Comparison of ENCODE assay signal across 9 mouse cellular contexts in the genomic region with DNA sequence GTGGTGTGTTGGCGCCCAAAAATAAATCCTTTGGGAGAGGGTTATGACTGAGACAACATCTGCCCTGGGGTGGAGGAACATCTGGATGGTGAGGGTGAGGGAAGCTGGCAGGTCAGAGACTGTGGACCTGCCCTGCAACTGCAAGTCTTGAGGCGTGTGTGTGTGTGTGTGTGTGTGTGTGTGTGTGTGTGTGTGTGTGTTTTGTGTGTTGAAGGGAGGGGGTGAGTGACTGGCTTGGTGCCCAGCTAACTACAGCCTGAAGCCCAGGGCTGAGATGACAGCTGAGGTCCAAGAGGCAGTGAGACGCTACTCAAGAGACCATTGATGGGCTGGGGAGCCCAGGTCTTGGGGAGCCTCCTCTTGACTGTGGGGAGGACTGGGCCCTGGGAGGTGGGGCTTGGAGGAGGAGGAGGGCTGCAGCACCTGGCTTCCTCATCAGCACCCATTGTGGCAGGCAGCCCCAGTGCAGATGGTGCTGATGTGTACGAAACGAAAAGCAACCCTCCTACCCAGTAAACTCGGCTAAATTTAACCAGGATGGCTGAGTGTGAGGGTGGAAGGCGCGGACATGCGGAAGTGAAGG.
DNase-seq lines count a peak whose midpoint lies in the region; ATAC-seq and TF ChIP-seq lines count a peak whose summit lies in the region.
"Had no signal": no experiment of that assay in that cellular context is flagged by ENCODE, and none has a peak within 500 bp of the region (broad histone marks: within the 10 kb centered on the region; RNA-seq: fewer than 3 reads in every experiment).

No protein-coding gene starts in this region.

- peaks cover 32% of the 10 kb centered on the region for H3K4me1 ChIP-seq in hindbrain, embryonic 13.5 days (replicated peaks)
- no peaks in the 10 kb centered on the region for H3K4me1 ChIP-seq in hindbrain, embryonic 11.5 days (replicated peaks; ENCODE audit: control insufficient read depth, insufficient read depth, low read length)
- H3K4me1 ChIP-seq in hindbrain, postnatal 0 days (ENCODE audit: insufficient read depth, low read length) = no peaks in the 10 kb centered on the region
- no peaks in the 10 kb centered on the region for H3K4me1 ChIP-seq in lung, adult 2 months (ENCODE audit: control insufficient read depth, insufficient read depth, low read length)

- no peaks in the 10 kb centered on the region for H3K9me3 ChIP-seq in hindbrain, embryonic 13.5 days
- H3K9me3 ChIP-seq in hindbrain, embryonic 11.5 days (ENCODE audit: control insufficient read depth, low read length) = no peaks in the 10 kb centered on the region
- no peaks in the 10 kb centered on the region for H3K9me3 ChIP-seq in hindbrain, postnatal 0 days (ENCODE audit: low read length)
- H3K9me3 ChIP-seq: heart, embryonic 15.5 days had no signal

- no peak for DNase-seq in hindbrain, embryonic 11.5 days (ENCODE audit: low spot score)
- peak; percentile 78 for DNase-seq in right cerebral cortex, adult 18-20 months
- no peak for DNase-seq in right cerebral cortex, postnatal 14 days
- DNase-seq in hindbrain, postnatal 0 days (ENCODE audit: low spot score) = peak; percentile 57
- peak; percentile 45 to 46 for DNase-seq in thymus, postnatal 10 days (ENCODE audit: low spot score in 2 of 2)
- DNase-seq in yolk sac, embryonic 10.5 days (ENCODE audit: low spot score) = no peak
- DNase-seq in lung, adult 2 months = no peak

- H3K27ac ChIP-seq in hindbrain, embryonic 13.5 days = peak overlapping the region; percentile 19; the same call in 1 of the 2 replicates
- no peak overlapping the region for H3K27ac ChIP-seq in hindbrain, embryonic 11.5 days (ENCODE audit: low read depth, low read length)
- no peak overlapping the region for H3K27ac ChIP-seq in hindbrain, postnatal 0 days
- H3K27ac ChIP-seq: heart, embryonic 15.5 days had no signal

- no peak overlapping the region for H3K4me3 ChIP-seq in hindbrain, embryonic 13.5 days
- H3K4me3 ChIP-seq in hindbrain, embryonic 11.5 days (ENCODE audit: low read depth, low read length) = no peak overlapping the region
- H3K4me3 ChIP-seq in hindbrain, postnatal 0 days (ENCODE audit: low read length) = no peak overlapping the region
- H3K4me3 ChIP-seq in lung, adult 2 months (replicated peaks; ENCODE audit: extremely low read depth, low read depth, low read length) = no peak overlapping the region
- H3K4me3 ChIP-seq: heart, embryonic 15.5 days had no signal

- H3K36me3 ChIP-seq in hindbrain, embryonic 13.5 days = no peaks in the 10 kb centered on the region; the same call in 1 of the 2 replicates
- H3K36me3 ChIP-seq in hindbrain, embryonic 11.5 days (ENCODE audit: control insufficient read depth, insufficient read depth, low read length) = no peaks in the 10 kb centered on the region
- H3K36me3 ChIP-seq in hindbrain, postnatal 0 days (ENCODE audit: insufficient read depth, low read length) = no peaks in the 10 kb centered on the region
- H3K36me3 ChIP-seq: heart, embryonic 15.5 days had no signal

- no peak for TF ChIP-seq POLR2A in lung, adult 2 months (IDR thresholded peaks at IDR 0.05; ENCODE audit: borderline replicate concordance, extremely low read depth, low read depth, low read length)

- H3K4me2 ChIP-seq in hindbrain, embryonic 13.5 days = no peak overlapping the region
- H3K4me2 ChIP-seq in hindbrain, embryonic 11.5 days (replicated peaks; ENCODE audit: low read depth, low read length) = no peak overlapping the region
- no peak overlapping the region for H3K4me2 ChIP-seq in hindbrain, postnatal 0 days (ENCODE audit: low read depth, low read length)
- H3K4me2 ChIP-seq: heart, embryonic 15.5 days had no signal

- no peaks in the 10 kb centered on the region for H3K27me3 ChIP-seq in hindbrain, embryonic 13.5 days
- H3K27me3 ChIP-seq in hindbrain, embryonic 11.5 days (ENCODE audit: control insufficient read depth, insufficient read depth, low read length) = no peaks in the 10 kb centered on the region
- no peaks in the 10 kb centered on the region for H3K27me3 ChIP-seq in hindbrain, postnatal 0 days (ENCODE audit: insufficient read depth, low read length)

- TF ChIP-seq CTCF in hindbrain, postnatal 0 days (IDR thresholded peaks at IDR 0.05; ENCODE audit: low read depth) = no peak
- TF ChIP-seq CTCF in lung, adult 2 months (IDR thresholded peaks at IDR 0.05; ENCODE audit: insufficient read depth, low read length) = no peak

- peak; percentile 44 for ATAC-seq in hindbrain, embryonic 13.5 days (ENCODE audit: low FRiP score)
- ATAC-seq in hindbrain, embryonic 11.5 days (ENCODE audit: low FRiP score) = no peak
- peak; percentile 41; the same call in 1 of the 2 replicates for ATAC-seq in hindbrain, postnatal 0 days

- WGBS in hindbrain, embryonic 13.5 days = 61% methylated on average over 9 of the region's 9 CpGs
- WGBS in hindbrain, embryonic 11.5 days = 76% methylated on average over 9 of the region's 9 CpGs
- 51% methylated on average over 9 of the region's 9 CpGs for WGBS in hindbrain, postnatal 0 days
- 57% methylated on average over 9 of the region's 9 CpGs for WGBS in lung, adult 2 months

- no peak overlapping the region for H3K9ac ChIP-seq in hindbrain, embryonic 13.5 days
- H3K9ac ChIP-seq in hindbrain, embryonic 11.5 days (ENCODE audit: low read depth, low read length) = no peak overlapping the region
- H3K9ac ChIP-seq in hindbrain, postnatal 0 days (replicated peaks; ENCODE audit: low read length) = no peak overlapping the region
- H3K9ac ChIP-seq: heart, embryonic 15.5 days had no signal

Comparison
In these comparisons a context has a peak if more than half of its experiments do, and no peak if none do; other contexts are left out.
1. DNase-seq: peak in right cerebral cortex, adult 18-20 months (single experiment), hindbrain, postnatal 0 days (single experiment) and thymus, postnatal 10 days (2 of 2); none in hindbrain, embryonic 11.5 days (single experiment), right cerebral cortex, postnatal 14 days (single experiment), yolk sac, embryonic 10.5 days (single experiment) and lung, adult 2 months (single experiment).